Comparison of ENCODE assay signal across 15 mouse cellular contexts in genomic region chr12:85479190-85479589, GRCm38 (mm10).
"Had no signal": no experiment of that assay in that cellular context is flagged by ENCODE, and none has a peak within 500 bp of the region (broad histone marks: within the 10 kb centered on the region; RNA-seq: fewer than 3 reads in every experiment).

No protein-coding gene starts in this region.

- ATAC-seq: liver, postnatal 0 days had no signal

- H3K27ac ChIP-seq: kidney, postnatal 0 days; layer of hippocampus, adult 2 months; limb, embryonic 12.5 days; limb, embryonic 15.5 days; liver, embryonic 14.5 days; lung, embryonic 15.5 days had no signal

- H3K9ac ChIP-seq: limb, embryonic 12.5 days; limb, embryonic 15.5 days; liver, embryonic 14.5 days; liver, postnatal 0 days; lung, embryonic 15.5 days had no signal

- DNase-seq: kidney, adult 2 months; layer of hippocampus, adult 9-11 months; liver, postnatal 0 days; lung, postnatal 14 days; lung, postnatal 4 days; midbrain, embryonic 14.5 days; thymus, postnatal 25 days had no signal

- H3K4me3 ChIP-seq: layer of hippocampus, adult 2 months; limb, embryonic 12.5 days; limb, embryonic 15.5 days; lung, embryonic 15.5 days had no signal

- H3K4me2 ChIP-seq: limb, embryonic 12.5 days; limb, embryonic 15.5 days; liver, embryonic 11.5 days; lung, embryonic 15.5 days; midbrain, embryonic 11.5 days had no signal

- H3K9me3 ChIP-seq: limb, embryonic 12.5 days; limb, embryonic 15.5 days; lung, embryonic 15.5 days had no signal

- H3K36me3 ChIP-seq: limb, embryonic 12.5 days; lung, embryonic 15.5 days had no signal
